Mouse (Mus musculus) embryonic fibroblast, embryonic 13.5 days (primary cell): Measurements from ENCODE around the gene Sphk1. TPM values are rescaled to one million over a fixed set of nuclear protein-coding genes. Genes with fewer than 3 reads are reported as not detected.

Experiments used
- H3K27ac ChIP-seq: 2 replicates; pipeline ENCODE4 v1.5.1; 2012; ENCODE audit warnings: low read length, control low read depth, inconsistent platforms; ENCODE audit not compliant: insufficient read depth
- H3K4me1 ChIP-seq: 2 replicates; pipeline ENCODE4 v1.6.1; 2011; ENCODE audit warnings: low read length; ENCODE audit not compliant: control insufficient read depth, insufficient read depth
- H3K4me3 ChIP-seq: 2 replicates; pipeline ENCODE4 v1.5.1; 2011; ENCODE audit warnings: mild to moderate bottlenecking, control low read depth, low read length; ENCODE audit not compliant: insufficient read depth
- CTCF ChIP-seq: IDR thresholded peaks from 2 replicates; pipeline ENCODE4 v1.5.1; 2011; ENCODE audit warnings: mild to moderate bottlenecking, control low read depth, low read length, moderate library complexity, borderline replicate concordance; ENCODE audit not compliant: insufficient read depth
- POLR2A ChIP-seq: IDR thresholded peaks from 2 replicates; pipeline ENCODE4 v1.6.1; 2011; ENCODE audit warnings: low read depth, mild to moderate bottlenecking, control low read depth, low read length, moderate library complexity
- polyA plus RNA-seq: library from polyadenylated mRNA; stranded (reverse); fragments of >200 nt; gene quantifications from 2 replicates; pipeline ENCODE4 v1.2.4, GENCODE M21; 2011; ENCODE audit warnings: low read depth; ENCODE audit not compliant: missing spikeins, insufficient read length

The Sphk1 gene
- polyA plus RNA-seq, 1 experiment = 8.7 TPM

GRCm38 (mm10) chr11:116508689-116509088, 22.0 kb upstream of the Sphk1 start:
- no peaks in the 10 kb centered on the region for H3K4me1 ChIP-seq
- no peak for TF ChIP-seq CTCF
- no peak for TF ChIP-seq POLR2A
- no peak overlapping the region for H3K27ac ChIP-seq
- no peak overlapping the region for H3K4me3 ChIP-seq

- no peak for TF ChIP-seq POLR2A
- no peak for TF ChIP-seq CTCF
- Histone ChIP-seq H3K27ac (no peak overlapping the region), H3K4me3 (no peak overlapping the region), H3K4me1 (no peaks in the 10 kb centered on the region)
Observed at GRCm38 (mm10) chr11:116511301-116511868, 19.3 kb upstream of the Sphk1 start.

GRCm38 (mm10) chr11:116512154-116512553, 18.6 kb upstream of the Sphk1 start:
- TF ChIP-seq POLR2A = no peak
- no peak overlapping the region for H3K4me3 ChIP-seq
- no peak overlapping the region for H3K27ac ChIP-seq
- no peaks in the 10 kb centered on the region for H3K4me1 ChIP-seq

GRCm38 (mm10) chr11:116512987-116513386, 17.7 kb upstream of the Sphk1 start:
- Histone ChIP-seq H3K27ac (no peak overlapping the region), H3K4me3 (no peak overlapping the region), H3K4me1 (no peaks in the 10 kb centered on the region)
- no peak for TF ChIP-seq POLR2A

GRCm38 (mm10) chr11:116513531-116514038, 17.1 kb upstream of the Sphk1 start:
- H3K4me3 ChIP-seq = no peak overlapping the region
- TF ChIP-seq CTCF (no peak), POLR2A (no peak)
- H3K4me1 ChIP-seq = no peaks in the 10 kb centered on the region
- no peak overlapping the region for H3K27ac ChIP-seq

GRCm38 (mm10) chr11:116515330-116516020, 15.2 kb upstream of the Sphk1 start:
- Histone ChIP-seq H3K27ac (no peak overlapping the region), H3K4me1 (no peaks in the 10 kb centered on the region), H3K4me3 (no peak overlapping the region)
- TF ChIP-seq POLR2A (no peak), CTCF (no peak)

GRCm38 (mm10) chr11:116518482-116518881, 12.2 kb upstream of the Sphk1 start:
- H3K4me3 ChIP-seq = no peak overlapping the region
- H3K4me1 ChIP-seq = peaks cover 8% of the 10 kb centered on the region
- H3K27ac ChIP-seq = no peak overlapping the region
- no peak for TF ChIP-seq POLR2A

GRCm38 (mm10) chr11:116521143-116521542, 9.6 kb upstream of the Sphk1 start:
- Histone ChIP-seq H3K27ac (no peak overlapping the region), H3K4me3 (no peak overlapping the region), H3K4me1 (peaks cover 12% of the 10 kb centered on the region)
- TF ChIP-seq CTCF (no peak), POLR2A (no peak)

GRCm38 (mm10) chr11:116522046-116522445, 8.7 kb upstream of the Sphk1 start:
- no peak overlapping the region for H3K27ac ChIP-seq
- no peak overlapping the region for H3K4me3 ChIP-seq
- H3K4me1 ChIP-seq = peaks cover 12% of the 10 kb centered on the region
- no peak for TF ChIP-seq POLR2A
- no peak for TF ChIP-seq CTCF

- TF ChIP-seq CTCF = no peak
- TF ChIP-seq POLR2A = no peak
- peaks cover 12% of the 10 kb centered on the region for H3K4me1 ChIP-seq
- no peak overlapping the region for H3K4me3 ChIP-seq
- H3K27ac ChIP-seq = peak overlapping the region; percentile 49
Observed at GRCm38 (mm10) chr11:116522886-116523698, 7.6 kb upstream of the Sphk1 start.
